Mouse (Mus musculus) kidney, embryonic 14.5 days (tissue): ENCODE data around the gene Sestd1. TPM values are rescaled to one million over a fixed set of nuclear protein-coding genes. Genes with fewer than 3 reads are reported as not detected.

ENCODE experiments used
- ATAC-seq: fragments of 200-750 bp; cut with Nextera tagmentation; 2 replicates; pipeline ENCODE4 v1.8.0; 2017; ENCODE audit warnings: moderate number of reproducible peaks, mild to moderate bottlenecking, moderate TSS enrichment, moderate library complexity; ENCODE audit not compliant: low FRiP score, low TSS enrichment
- H3K27ac ChIP-seq: fragments of 300-500 bp; sonication (generic); 2 replicates; pipeline ENCODE4 v1.5.1; 2014; ENCODE audit warnings: low read depth, mild to moderate bottlenecking, low read length, moderate library complexity, mixed read lengths
- H3K27me3 ChIP-seq: fragments of 300-500 bp; sonication (generic); 2 replicates; pipeline ENCODE4 v1.6.1; 2014; ENCODE audit warnings: mild to moderate bottlenecking, low read length; ENCODE audit not compliant: control insufficient read depth, insufficient read depth
- H3K36me3 ChIP-seq: fragments of 300-500 bp; sonication (generic); 2 replicates; pipeline ENCODE4 v1.6.1; 2014; ENCODE audit warnings: low read length, mixed read lengths; ENCODE audit not compliant: control insufficient read depth, insufficient read depth
- H3K4me1 ChIP-seq: fragments of 300-500 bp; sonication (generic); 2 replicates; pipeline ENCODE4 v1.6.1; 2014; ENCODE audit warnings: low read length, mixed read lengths; ENCODE audit not compliant: control insufficient read depth, insufficient read depth
- H3K4me2 ChIP-seq: fragments of 300-500 bp; sonication (generic); replicated peaks from 2 replicates; pipeline ENCODE4 v1.6.1; 2014; ENCODE audit warnings: low read depth, mild to moderate bottlenecking, low read length
- H3K4me3 ChIP-seq: fragments of 300-500 bp; sonication (generic); 2 replicates; pipeline ENCODE4 v1.5.1; 2014; ENCODE audit warnings: mild to moderate bottlenecking, low read length
- H3K9ac ChIP-seq: fragments of 300-500 bp; sonication (generic); 2 replicates; pipeline ENCODE4 v1.6.1; 2014; ENCODE audit warnings: low read depth, mild to moderate bottlenecking, low read length, moderate library complexity
- H3K9me3 ChIP-seq: fragments of 300-500 bp; sonication (generic); 2 replicates; pipeline ENCODE4 v1.6.1; 2016; ENCODE audit warnings: low read length; ENCODE audit not compliant: control insufficient read depth
- WGBS: fragments of 180-500 bp; shearing (Covaris S2); extraction: QIAGEN DNeasy Blood & Tissue Kit; methylation state at CpG from one replicate; pipeline ENCODE4 v1.1.7; 2014; 5-methylcytosine and 5-hydroxymethylcytosine counted together
- polyA plus RNA-seq: library from polyadenylated mRNA; unstranded; fragments of >200 nt; fragmentation: Nextera tagmentation; extraction: Ambion mirVana; gene quantifications from 2 replicates; pipeline ENCODE4 v1.2.1, GENCODE M21; 2014

Gene Sestd1
- polyA plus RNA-seq: 20.1 and 37.6 TPM in 2 replicates

DNA sequence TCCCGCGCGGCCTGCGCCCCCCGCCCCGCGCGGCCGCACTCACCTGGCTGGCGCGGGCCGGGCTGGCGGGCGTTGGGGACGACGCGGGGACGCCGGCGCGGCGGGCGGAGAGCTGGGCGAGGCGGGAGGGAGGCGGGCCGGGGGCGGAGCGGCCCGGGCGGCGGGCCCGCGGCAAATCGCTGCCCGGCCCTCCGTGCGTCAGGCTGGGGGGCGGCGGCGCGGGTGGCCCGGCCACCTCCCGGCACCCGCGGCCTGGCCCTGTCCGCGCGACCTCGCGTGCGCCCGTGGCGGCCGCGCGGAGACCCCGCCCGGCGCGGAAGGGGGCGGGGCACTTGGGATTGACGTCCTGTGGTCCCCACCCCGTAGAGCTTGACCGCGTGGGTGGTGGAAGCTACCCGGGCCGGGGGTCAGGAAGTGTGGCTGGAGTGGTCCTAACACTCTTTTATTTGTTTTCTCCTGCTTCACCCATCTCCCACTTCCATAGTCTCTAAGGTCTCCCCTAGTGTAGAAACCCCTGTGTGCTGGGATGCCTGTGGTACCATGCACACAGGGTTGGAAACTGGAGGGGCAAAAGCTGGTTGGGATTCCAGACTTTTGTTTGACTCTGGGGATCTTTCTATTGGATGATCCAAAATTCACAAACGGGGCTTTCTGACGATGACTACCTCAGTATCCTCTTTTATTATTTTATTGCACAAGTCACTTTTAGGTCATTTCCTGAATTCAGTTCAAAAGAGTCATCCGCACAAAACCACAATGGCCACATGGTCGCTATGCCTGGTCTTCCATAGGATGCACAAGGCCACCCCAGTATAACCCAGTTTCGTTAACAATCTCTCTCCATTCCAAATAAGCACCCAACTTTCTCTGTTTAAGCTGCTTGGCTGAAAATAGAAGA is at the start of gene Sestd1:
Gene Sestd1 (minus strand): TSS at position 81 of the 898 bp plus-strand sequence.
- peak; percentile 92 for ATAC-seq
- WGBS: 5% methylated on average over 55 of the region's 73 CpGs
- H3K4me2 ChIP-seq: peak within 1 kb of the TSS; percentile 67
- no peaks in the 10 kb centered on the region for H3K36me3 ChIP-seq
- peak within 1 kb of the TSS; percentile 96 for H3K9ac ChIP-seq
- H3K4me1 ChIP-seq: peaks cover 14% of the 10 kb centered on the region
- no peaks in the 10 kb centered on the region for H3K27me3 ChIP-seq
- peak within 1 kb of the TSS; percentile 84 for H3K4me3 ChIP-seq
- no peaks in the 10 kb centered on the region for H3K9me3 ChIP-seq
- peak within 1 kb of the TSS; percentile 82 for H3K27ac ChIP-seq

DNA sequence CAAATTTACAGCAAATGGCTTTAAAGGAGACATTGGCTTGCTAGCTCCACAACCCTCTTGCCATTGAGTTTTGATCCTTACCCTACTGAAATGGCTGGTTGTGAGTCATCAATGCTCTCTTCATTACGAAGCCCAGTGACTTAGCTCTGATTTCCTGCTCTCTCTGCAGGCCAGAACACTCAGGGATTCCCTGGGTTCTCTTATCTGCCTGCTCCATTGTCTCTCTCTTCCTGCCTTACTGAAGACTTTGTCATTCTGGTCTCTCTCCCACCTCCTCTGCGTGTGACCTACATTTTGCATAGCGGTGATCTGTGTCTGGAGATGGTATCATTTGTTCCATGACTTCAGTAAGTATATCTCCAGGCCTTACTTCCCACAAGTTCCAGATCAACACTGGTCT is 46.9 kb upstream of the Sestd1 start:
- no peak overlapping the region for H3K27ac ChIP-seq
- 91% methylated on average over 3 of the region's 3 CpGs for WGBS
- no peak for ATAC-seq
- no peak overlapping the region for H3K4me3 ChIP-seq
- no peak overlapping the region for H3K4me2 ChIP-seq
- no peaks in the 10 kb centered on the region for H3K27me3 ChIP-seq
- no peaks in the 10 kb centered on the region for H3K36me3 ChIP-seq
- H3K9me3 ChIP-seq: no peaks in the 10 kb centered on the region
- H3K9ac ChIP-seq: no peak overlapping the region
- peaks cover 11% of the 10 kb centered on the region; the same call in 1 of the 2 replicates for H3K4me1 ChIP-seq

DNA sequence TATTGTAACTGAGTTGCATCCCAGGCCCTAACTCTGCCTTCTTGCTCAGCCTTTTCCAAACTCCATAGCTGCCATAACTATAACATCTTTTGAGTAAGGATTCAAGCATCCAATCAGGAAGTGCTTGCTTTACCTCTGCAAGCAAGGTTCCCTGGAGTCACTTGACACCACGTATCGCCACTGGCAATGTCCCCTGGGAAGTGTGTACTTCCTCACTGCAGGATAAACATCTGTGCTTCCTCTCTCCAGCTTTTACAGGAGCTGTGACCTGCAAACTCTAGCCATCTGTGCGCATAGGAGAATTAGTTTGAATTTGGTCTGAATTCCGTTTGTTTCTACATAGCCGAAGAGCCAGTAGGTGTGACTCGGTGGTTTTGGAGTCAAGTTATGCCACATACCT is 43.3 kb upstream of the Sestd1 start:
- Histone ChIP-seq H3K9me3 (no peaks in the 10 kb centered on the region), H3K36me3 (no peaks in the 10 kb centered on the region), H3K4me1 (peaks cover 11% of the 10 kb centered on the region; the same call in 1 of the 2 replicates), H3K9ac (no peak overlapping the region), H3K4me3 (no peak overlapping the region), H3K27ac (no peak overlapping the region), H3K4me2 (no peak overlapping the region), H3K27me3 (no peaks in the 10 kb centered on the region)
- WGBS: 28% methylated on average over 6 of the region's 6 CpGs
- no peak for ATAC-seq

DNA sequence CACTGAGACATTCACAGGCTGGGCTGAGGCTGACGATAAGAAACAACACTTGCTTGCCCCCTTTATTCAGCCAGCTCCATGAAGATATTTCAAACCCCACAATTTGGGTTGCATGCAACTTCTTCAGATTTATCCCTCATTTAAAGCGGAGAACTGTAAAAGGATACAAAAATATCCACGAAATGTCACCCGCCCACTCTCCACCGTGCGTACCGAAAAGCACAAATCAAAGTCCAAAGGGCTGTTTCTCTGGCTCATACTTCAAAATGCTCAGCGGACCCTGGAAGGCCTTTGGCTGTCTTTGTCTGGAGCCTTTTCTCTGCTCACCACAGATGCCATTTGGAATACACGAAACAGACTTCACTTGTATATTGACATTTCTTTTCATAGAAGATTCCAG is 42.8 kb upstream of the Sestd1 start:
- Histone ChIP-seq H3K27ac (no peak overlapping the region), H3K9me3 (no peaks in the 10 kb centered on the region), H3K9ac (no peak overlapping the region), H3K4me3 (no peak overlapping the region), H3K36me3 (no peaks in the 10 kb centered on the region), H3K27me3 (no peaks in the 10 kb centered on the region), H3K4me2 (0 out of 2 replicates have a peak overlapping the region, but pooled peaks have one; percentile 5), H3K4me1 (peaks cover 11% of the 10 kb centered on the region; the same call in 1 of the 2 replicates)
- 22% methylated on average over 9 of the region's 9 CpGs for WGBS
- ATAC-seq: no peak

DNA sequence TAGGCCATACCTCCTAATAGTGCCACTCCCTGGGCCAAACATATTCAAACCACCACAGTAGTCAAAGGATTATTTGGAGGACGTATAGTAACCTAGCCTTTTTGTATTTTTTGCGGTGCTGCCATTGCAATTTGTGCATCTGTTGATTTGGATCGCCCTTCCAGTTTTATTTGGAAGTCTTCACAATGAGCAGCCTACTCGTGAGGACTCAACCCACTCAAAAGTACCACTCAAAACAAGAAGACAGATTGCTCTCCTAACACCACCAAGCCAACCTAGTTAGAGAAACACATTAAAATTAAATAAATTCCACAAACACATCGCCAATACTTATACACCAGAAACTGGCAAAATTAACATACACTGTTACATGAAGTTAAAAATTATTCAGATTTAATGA is 38.8 kb upstream of the Sestd1 start:
- H3K9me3 ChIP-seq: no peaks in the 10 kb centered on the region
- no peak overlapping the region for H3K9ac ChIP-seq
- H3K27me3 ChIP-seq: no peaks in the 10 kb centered on the region
- ATAC-seq: no peak
- H3K4me3 ChIP-seq: no peak overlapping the region
- 93% methylated on average over 5 of the region's 5 CpGs for WGBS
- peaks cover 11% of the 10 kb centered on the region; the same call in 1 of the 2 replicates for H3K4me1 ChIP-seq
- no peaks in the 10 kb centered on the region for H3K36me3 ChIP-seq
- H3K4me2 ChIP-seq: no peak overlapping the region
- H3K27ac ChIP-seq: no peak overlapping the region

DNA sequence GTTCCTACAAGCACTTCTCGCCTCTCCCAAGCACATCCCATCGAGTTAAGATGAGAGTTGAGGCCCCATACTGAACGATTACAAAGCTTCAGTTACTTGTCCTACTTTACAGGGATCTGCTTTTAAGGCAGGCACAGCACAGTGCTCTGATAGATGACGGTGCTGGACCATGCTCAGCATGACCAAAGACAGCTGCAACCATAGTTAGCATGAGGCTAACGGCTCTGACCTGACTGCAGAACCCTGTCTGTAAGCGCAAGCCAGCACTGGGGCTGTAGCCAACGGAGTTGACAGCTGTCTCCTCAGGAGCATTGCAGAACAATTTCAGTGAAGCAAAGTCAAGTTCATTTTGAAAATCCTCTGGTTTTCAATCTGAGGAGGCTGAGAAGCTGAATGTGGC is 36.6 kb upstream of the Sestd1 start:
- Histone ChIP-seq H3K9me3 (no peaks in the 10 kb centered on the region), H3K27ac (no peak overlapping the region), H3K27me3 (no peaks in the 10 kb centered on the region), H3K4me1 (no peaks in the 10 kb centered on the region), H3K4me2 (no peak overlapping the region), H3K36me3 (no peaks in the 10 kb centered on the region), H3K4me3 (no peak overlapping the region), H3K9ac (no peak overlapping the region)
- 31% methylated on average over 7 of the region's 7 CpGs for WGBS
- no peak for ATAC-seq

DNA sequence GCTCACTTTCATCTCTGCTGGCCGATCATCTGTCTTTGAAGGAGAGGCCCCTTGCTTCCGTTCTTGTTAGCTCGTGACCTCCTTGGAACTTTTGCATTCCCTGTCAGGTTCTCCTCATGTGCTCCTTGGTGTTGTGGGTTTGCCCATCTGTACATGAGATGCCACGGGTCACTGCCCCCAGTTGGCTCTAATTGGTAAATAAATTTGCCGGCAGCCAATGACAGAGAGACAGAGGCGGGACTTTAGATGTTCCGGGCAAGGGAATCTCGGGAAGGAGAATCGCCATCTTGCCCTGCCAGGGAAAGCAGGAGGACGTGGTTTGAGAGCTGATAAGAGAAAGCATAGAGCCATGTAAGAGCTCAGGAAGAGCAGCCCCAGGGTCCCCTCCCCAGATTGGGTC is 33.5 kb upstream of the Sestd1 start:
- H3K27ac ChIP-seq: no peak overlapping the region
- H3K27me3 ChIP-seq: no peaks in the 10 kb centered on the region
- no peak overlapping the region for H3K9ac ChIP-seq
- no peaks in the 10 kb centered on the region for H3K9me3 ChIP-seq
- H3K36me3 ChIP-seq: no peaks in the 10 kb centered on the region
- H3K4me1 ChIP-seq: no peaks in the 10 kb centered on the region
- H3K4me3 ChIP-seq: no peak overlapping the region
- no peak for ATAC-seq
- H3K4me2 ChIP-seq: no peak overlapping the region
- 93% methylated on average over 10 of the region's 10 CpGs for WGBS

DNA sequence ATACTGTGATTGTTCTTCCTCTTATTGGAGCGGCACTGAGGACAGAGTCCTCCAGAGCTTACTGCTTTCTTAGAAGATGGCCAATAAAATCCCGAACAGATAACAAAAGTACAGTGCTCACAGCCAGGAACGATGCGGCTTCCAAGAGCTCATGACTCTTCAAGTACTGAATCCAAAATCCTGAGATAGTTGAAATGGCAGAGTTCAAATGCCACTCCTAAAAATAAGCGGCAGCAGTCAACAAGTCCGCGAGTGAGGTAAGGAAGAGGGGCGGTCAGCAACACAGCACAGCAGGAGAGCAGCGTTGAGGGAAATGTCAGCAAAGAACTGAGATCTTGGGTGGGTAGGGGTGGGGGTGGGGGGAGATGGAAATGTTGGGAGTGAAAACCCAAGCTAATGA is 32.2 kb upstream of the Sestd1 start:
- Histone ChIP-seq H3K4me3 (no peak overlapping the region), H3K36me3 (no peaks in the 10 kb centered on the region), H3K27me3 (no peaks in the 10 kb centered on the region), H3K27ac (no peak overlapping the region), H3K4me1 (no peaks in the 10 kb centered on the region), H3K9me3 (no peaks in the 10 kb centered on the region), H3K9ac (no peak overlapping the region), H3K4me2 (no peak overlapping the region)
- ATAC-seq: no peak
- 82% methylated on average over 9 of the region's 9 CpGs for WGBS

DNA sequence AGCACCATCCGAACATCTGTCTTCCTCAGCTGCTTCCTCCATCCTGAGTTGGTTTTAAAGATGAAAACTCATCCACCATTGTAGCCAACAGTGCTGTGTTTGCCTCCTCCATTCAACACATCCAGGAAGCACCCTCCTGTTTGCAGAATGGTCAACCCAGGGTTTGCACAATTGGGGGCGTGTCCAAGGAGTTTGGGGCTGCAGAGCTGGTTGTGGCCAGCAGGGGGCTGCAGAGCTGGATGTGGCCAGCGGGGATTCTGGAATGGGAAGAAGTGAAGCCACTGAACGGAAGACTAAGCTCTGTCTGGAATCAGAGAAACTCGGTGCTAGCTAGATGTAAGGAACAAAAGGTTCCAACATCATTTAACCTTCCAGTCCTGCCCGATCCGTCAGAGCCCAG is 28.9 kb upstream of the Sestd1 start:
- Histone ChIP-seq H3K4me1 (no peaks in the 10 kb centered on the region), H3K9ac (no peak overlapping the region), H3K4me3 (no peak overlapping the region), H3K4me2 (no peak overlapping the region), H3K27ac (no peak overlapping the region), H3K27me3 (no peaks in the 10 kb centered on the region), H3K9me3 (no peaks in the 10 kb centered on the region), H3K36me3 (no peaks in the 10 kb centered on the region)
- WGBS: 55% methylated on average over 7 of the region's 7 CpGs
- no peak for ATAC-seq
